Mouse (Mus musculus) B cell, adult 2 months (primary cell): ENCODE measurements around the gene Mlh1.

Experiments
- DNase-seq, 2 experiments: peaks; one replicate each; pipeline ENCODE4 v3.0.0; 2022

The Mlh1 gene

GRCm38 (mm10) chr9:111285676-111286075 is 14.1 kb upstream of the Mlh1 start:
- no peak for DNase-seq

GRCm38 (mm10) chr9:111285061-111285460 is 13.5 kb upstream of the Mlh1 start:
- DNase-seq = no peak

GRCm38 (mm10) chr9:111275156-111275555 is 3.6 kb upstream of the Mlh1 start:
- DNase-seq = no peak

- no peak for DNase-seq
These were observed 2.4 kb upstream of the Mlh1 start for GRCm38 (mm10) chr9:111273958-111274357.

- no peak for DNase-seq
These were observed 1.6 kb upstream of the Mlh1 start for GRCm38 (mm10) chr9:111272996-111273785.

GRCm38 (mm10) chr9:111272356-111272755 is 765 bp upstream of the Mlh1 start:
- DNase-seq = no peak

- DNase-seq = no peak
These were observed 546 bp downstream of the Mlh1 start for GRCm38 (mm10) chr9:111271056-111271433.

GRCm38 (mm10) chr9:111270606-111271005 is 985 bp downstream of the Mlh1 start:
- DNase-seq = no peak

GRCm38 (mm10) chr9:111267998-111268397 is 3.6 kb downstream of the Mlh1 start:
- DNase-seq = no peak

GRCm38 (mm10) chr9:111261356-111261755 is 10.2 kb downstream of the Mlh1 start:
- DNase-seq = no peak

- DNase-seq = no peak
These were observed 11.1 kb downstream of the Mlh1 start for GRCm38 (mm10) chr9:111260360-111260985.

- no peak for DNase-seq
These were observed 19.3 kb downstream of the Mlh1 start for GRCm38 (mm10) chr9:111252161-111252869.

- peak in 1 of 2 experiments; percentile 5 for DNase-seq
These were observed 23.8 kb downstream of the Mlh1 start for GRCm38 (mm10) chr9:111247682-111248246.

- no peak for DNase-seq
These were observed 26.0 kb downstream of the Mlh1 start for GRCm38 (mm10) chr9:111245546-111245945.

GRCm38 (mm10) chr9:111243384-111243783 is 28.2 kb downstream of the Mlh1 start:
- no peak for DNase-seq

- DNase-seq = no peak
These were observed 31.8 kb downstream of the Mlh1 start for GRCm38 (mm10) chr9:111239821-111240220.

- no peak for DNase-seq
These were observed 33.9 kb downstream of the Mlh1 start for GRCm38 (mm10) chr9:111237726-111238125.

- no peak for DNase-seq
These were observed 36.9 kb downstream of the Mlh1 start for GRCm38 (mm10) chr9:111234701-111235100.

- no peak for DNase-seq
These were observed 43.1 kb downstream of the Mlh1 start for GRCm38 (mm10) chr9:111228446-111228845.

GRCm38 (mm10) chr9:111223406-111223805 is 48.2 kb downstream of the Mlh1 start:
- DNase-seq = no peak

GRCm38 (mm10) chr9:111221580-111221979 is 50.0 kb downstream of the Mlh1 start:
- DNase-seq = no peak

- peak; percentile 15 to 24 for DNase-seq
These were observed 51.0 kb downstream of the Mlh1 start for GRCm38 (mm10) chr9:111220551-111221080.

- DNase-seq = no peak
These were observed 55.2 kb downstream of the Mlh1 start for GRCm38 (mm10) chr9:111216424-111216823.
